Mouse (Mus musculus) thymus, adult 18-20 months (tissue): ENCODE results near the gene Aatf.
"Not testable (repeated sequence)": the region's sequence is repeated elsewhere in the genome, so short reads cannot be mapped to it uniquely, and the experiment has no call there.

Experiments
- DNase-seq, 2 experiments: peaks; one replicate each; pipeline ENCODE4 v3.0.0; 2022; ENCODE audit warnings: mixed read lengths in 2 of 2

The Aatf gene

DNA sequence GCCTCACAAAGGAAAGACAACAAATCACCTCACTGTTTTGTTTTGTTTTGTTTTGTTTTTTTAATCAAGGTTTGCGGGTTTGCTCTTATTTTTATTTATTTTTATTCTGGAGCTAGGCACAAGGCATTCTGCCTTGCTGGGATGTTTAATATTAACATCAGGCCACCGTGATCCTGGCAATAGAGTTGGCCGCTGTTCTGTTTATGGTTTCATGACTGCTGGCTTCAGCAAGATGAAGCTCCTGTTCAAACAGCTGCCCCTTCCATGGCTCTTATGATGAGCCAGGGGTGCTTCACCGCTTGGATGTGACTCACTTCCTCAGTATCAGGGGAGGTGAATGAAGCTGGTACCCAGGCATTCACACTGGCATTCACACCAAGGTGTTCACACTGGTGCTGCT lies 83.0 kb downstream of the Aatf start:
- DNase-seq, result no peak

DNA sequence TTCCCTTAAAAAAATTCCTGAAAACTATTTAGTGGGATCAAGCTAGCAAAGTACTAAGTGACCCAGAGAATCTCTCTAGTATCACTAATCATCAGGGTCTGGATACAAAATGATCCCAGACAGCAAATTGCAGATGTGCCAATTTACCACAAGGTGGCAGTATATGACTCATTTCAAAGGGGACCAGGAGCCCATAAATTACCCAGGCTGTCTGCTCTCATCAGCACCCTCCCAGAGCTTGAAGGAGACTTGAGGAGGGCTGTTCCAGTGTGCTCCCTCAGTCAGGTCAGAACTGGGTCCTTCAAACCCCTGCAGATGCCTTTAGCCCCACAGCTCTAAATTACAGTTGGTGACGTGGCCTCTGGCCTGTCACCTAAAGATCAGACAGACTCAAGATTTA lies 83.7 kb downstream of the Aatf start:
- peak in 1 of 2 experiments; percentile 5 for DNase-seq

DNA sequence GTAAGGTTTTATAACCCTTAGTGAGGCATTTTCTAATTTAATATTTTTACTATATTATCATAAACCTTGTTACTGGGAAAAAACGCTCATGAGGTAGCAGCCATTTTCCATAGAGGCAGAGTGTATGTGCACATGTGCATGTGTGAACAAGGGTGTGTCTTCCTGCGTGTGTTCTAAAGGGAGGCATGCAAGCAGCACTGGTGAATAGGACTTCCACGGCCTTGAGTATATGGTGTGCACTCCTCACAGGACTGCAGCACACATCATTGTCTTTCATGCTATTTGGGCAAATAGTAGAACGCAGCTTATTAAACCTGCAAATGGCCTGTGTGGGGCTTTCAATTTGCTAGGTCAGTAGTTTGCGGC lies 86.7 kb downstream of the Aatf start:
- DNase-seq, result no peak

DNA sequence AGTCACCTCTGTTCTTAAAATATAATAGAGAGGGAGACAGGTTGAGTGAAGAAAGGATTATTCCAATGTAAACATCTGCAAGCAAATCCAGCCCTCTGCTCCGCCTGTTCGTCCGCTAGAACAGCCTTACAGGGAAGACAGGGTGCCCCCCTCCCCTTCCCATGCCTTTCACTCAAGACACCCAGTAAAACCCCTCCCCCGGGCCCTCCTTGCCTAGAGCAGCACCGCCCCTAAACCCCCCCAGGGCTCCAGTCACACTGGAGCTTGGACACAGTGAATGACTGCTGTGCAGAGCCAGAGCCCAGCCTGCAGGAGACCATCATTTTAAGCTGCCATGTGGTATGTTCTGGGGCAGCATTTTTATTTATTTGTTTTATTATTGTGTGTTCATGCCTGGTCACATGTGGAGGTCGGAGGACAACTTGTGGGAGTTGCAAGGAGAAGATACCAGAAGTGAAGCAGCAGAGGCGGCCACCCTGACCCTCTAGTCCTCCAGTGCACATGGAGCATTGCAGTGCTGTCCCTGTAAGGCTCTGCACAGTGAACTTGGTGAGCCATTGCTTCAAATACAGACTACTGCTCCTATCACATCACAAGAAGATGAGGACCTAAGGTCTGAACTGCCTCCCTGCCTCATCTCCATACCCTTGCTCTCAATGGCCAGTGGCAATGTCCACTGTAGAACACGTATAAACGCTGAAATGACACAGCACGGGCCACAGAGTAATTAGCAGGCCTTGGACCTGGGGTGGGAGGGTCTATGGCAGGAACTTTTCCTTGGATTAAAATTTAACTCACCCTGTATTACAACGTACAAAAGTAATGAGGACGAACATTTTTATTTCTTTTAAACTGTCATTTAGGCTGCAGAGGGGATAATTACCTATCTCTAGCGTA lies 87.3 kb downstream of the Aatf start:
- DNase-seq, result no peak

DNA sequence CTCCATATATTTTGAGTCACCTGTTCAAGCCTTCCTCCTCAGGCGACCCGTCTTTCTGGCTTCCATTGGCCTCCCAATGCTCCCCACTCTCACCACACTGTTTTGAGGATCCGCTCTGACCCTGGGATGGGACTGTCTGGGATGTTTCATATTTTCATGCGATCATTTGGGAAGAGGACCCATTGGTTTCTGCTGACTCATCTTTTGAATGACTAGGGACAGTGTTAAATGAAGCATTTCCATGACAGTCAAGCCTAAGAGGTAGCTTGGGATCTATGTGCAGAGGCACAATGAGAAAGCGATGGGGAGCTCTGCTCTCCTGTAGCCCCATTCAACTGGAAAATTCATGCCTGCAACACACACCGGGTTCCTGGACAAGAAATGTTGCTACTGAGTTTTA lies 92.5 kb downstream of the Aatf start:
- DNase-seq, result no peak

DNA sequence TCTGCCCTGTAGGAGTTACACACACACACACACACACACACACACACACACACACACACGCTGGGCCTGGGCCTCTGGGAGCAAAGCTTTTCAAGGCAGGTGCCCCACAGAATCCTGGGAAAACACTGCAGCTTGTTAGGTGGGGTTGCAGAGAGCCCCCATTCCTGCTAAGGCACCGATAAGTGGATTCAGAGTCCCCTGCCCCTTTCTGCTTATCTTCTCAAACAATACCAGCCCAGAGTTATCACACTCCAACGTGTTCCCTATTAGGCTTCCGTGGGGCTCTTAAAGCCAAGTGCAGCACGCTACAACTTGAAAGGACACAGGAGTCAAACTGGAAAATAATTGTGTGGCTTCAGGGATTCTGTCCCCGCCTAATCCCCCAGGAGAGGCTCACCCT lies 100.2 kb downstream of the Aatf start:
- DNase-seq, result no peak

DNA sequence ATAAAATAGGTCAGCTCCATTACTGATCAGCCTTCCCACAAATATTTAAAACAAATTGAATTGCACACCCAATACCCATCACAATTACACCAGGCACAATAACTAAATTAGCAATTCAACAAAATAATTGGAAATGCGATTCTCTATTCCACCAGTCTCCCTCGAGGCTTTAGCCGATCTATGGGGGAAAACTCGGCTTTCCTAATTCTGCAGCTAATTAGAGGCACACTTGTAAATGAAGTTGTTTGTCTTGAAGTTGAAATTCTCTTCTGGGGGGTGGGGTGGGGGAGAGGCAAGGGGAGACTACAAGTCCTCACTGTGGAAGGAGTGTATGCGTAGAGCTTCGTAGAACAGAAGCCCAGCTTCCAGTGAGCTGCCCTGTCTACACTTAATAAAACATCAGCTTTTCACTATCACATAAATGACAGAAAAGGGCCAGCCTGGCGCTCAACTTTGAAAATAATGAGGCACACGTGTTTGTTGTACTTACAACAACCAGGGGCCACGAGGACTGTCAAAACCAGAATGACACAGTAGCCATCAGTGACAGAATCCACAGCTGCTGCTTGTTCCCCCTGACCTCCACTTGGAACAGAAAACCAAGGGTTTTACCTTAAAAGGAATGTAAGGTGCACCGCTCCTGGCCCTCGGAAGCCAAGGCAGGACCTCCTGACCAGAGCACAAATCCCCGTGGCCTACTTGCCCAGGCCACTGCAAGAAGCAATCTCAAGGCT lies 101.0 kb downstream of the Aatf start:
- no peak for DNase-seq

DNA sequence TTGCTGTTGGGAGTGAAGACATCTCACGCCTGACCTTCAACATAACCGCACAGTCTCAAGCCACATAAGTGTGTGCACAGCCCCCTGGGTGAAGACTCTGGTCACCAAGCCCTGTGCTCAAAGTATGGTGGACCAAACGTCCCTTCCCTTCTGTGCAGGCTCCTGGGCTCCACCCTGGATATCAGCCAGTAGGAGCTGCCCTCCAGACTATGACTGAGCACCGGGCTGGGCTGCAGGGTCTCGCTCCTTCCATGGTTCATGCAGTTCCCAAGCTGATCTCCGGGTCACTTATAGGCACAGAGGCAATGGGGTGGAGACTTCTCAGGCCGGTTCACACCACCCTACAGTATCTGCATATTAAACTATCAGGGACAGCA lies 101.7 kb downstream of the Aatf start:
- DNase-seq, result no peak

DNA sequence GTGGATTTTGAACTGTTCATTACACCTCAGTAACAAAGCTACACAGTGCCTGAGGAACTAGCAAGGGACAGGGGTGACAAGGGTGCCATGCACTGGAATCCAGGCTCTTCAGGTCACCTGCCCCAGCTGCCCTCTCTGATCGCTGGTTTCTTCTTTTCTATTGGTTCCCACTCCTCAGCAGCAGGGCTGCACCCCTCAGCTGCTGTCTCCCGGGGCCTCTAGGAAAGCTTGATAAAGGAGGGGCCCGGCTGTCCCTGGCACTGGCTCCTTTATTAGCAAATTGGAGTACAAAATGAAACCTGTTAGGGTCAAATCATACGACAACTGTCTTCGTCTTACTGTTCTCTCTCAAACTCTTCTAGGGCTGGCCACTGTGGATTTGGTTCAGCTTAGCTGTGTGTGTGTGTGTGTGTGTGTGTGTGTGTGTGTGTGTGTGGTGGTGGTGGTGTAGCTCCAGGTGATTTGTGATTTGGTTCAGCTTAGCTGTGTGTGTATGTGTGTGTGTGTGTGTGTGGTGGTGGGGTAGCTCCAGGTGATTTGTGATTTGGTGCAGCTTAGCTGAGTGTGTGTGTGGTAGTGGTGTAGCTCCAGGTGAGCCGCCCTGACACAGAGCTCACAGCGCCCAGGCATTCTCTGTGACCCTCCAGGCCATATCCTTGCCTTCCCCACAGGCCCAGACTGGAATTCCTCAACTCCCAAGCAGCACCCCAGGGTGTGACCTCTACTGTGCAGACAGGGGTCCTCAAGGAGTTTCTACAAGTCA lies 102.3 kb downstream of the Aatf start:
- DNase-seq, result no peak

DNA sequence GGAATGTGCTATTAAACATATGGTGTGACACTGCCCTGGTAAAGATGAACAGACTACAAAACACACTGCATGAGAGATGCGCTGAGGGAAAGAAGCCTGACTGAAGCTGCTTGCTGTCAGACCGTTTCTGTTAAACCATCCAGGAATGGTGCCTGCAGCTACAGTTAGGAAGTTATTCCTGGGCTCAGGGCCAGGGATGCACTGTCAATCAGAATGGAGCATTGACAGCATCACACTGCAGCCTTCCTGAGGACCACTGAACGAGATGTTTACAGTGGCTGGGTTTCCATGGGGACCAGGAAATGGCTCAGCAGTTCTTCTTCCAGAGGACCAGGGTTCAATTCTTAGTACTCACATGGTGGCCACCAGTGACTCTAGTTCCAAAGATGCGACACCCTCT lies 102.9 kb downstream of the Aatf start:
- no peak for DNase-seq

DNA sequence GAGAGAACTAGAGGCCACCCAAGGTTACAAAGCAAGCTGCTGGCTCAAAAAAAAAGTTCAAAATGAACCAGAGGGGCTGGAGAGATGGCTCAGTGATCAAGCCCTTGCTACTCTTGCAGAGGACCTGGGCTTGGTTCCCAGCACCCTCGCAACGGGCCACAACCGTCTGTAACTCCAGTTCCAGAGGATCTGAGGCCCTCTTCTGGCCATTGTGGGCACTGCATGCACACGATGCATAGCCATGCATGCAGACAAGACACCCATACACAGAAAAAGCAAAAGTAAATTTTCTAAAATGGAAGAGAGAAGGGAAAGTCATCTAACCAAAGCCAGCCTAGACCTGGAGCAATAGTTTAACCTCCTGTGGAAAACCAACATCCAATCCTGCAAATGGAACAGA lies 106.6 kb downstream of the Aatf start:
- no peak for DNase-seq

DNA sequence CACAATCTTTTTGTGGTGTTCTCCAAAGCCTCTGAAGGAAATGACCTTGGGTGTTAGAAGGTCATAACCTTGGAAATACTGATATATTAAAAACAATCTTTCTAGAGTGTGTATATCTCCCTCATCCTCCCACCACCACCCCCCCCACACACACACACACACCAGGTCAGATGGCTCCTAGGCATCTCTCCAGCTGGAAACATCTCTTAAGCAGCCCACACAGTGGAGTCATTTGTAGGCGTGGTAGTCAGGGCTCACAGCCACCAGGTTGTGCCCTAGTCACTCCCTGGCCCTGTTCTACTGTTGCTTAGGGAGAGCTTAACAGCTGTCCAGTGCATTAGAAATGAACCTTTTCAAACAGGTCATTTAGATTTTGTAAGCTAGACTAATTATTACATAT lies 118.3 kb downstream of the Aatf start:
- DNase-seq, result no peak

DNA sequence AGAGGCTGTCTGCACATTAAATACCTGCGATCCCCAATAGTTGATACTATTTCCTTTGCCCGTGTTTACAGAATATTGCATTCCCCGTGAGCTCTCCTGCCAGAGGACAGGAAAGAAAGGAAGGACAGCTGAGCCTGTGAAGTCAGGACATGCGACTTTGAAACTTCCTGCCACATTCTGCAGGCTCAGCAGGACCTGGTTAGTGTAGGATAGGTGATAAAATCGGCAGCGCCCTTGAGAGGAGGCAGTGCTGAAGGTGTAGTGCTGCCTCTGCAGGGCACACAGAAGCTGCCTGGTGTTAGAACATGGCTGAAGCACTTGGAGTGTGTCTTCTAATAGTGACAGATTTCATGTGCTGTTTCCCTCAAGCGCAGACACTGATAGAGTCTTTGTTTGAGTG lies 119.8 kb downstream of the Aatf start:
- DNase-seq, result no peak

DNA sequence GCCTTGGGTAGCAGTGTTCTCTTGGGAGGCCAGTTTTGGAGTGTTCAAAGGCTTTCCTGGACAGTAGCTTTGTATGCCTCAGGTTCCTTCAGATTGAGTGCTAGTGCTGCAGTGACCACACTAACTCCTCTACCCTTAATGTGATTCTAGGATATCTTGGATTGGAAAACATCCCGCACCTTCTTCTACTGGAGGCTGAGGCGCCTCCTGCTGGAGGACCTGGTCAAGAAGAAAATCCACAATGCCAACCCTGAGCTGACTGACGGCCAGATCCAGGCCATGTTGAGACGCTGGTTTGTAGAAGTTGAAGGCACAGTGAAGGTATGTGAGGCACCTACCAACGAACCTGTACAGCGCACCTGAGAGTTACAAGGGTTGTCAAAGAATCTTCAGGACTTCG lies 121.3 kb downstream of the Aatf start:
- DNase-seq, result not testable (repeated sequence)

DNA sequence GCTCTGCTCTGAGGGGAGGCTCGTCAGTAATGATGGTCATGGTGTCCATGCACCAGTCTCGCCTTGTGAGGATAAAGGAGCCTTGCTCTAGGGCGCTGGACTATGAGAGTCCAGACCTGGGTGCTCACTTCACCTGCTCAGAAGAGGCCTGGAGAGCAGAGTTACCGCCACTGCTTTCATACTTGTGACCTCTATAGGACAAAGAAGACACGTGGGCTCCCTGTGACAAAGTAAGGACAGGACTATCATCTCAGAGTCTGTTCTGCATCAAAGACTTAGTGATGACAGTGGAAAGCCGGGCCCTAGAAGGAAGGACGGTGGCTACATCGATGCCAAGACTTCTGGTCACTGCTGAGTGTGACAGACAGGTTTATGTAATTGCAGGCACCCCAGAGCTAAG lies 122.2 kb downstream of the Aatf start:
- DNase-seq, result no peak

DNA sequence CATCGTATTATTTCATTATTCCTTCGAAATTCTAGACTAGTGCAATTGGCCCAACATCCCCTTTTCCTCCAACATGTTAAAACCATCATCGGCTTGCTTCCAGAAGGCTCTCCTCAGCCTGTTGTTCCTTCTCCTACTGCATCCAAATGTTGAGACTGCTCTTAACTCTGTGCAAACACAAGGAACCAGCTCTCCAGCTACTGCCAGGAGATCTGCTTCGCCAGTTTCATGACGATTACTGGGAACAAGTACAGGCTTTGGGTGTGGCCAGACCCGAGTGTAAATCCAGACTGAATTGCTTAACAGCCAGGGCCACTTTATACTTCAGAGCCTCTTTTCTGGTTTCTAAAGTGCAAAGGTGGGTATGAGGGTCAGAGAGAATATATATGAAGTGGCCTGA lies 124.0 kb downstream of the Aatf start:
- no peak for DNase-seq

DNA sequence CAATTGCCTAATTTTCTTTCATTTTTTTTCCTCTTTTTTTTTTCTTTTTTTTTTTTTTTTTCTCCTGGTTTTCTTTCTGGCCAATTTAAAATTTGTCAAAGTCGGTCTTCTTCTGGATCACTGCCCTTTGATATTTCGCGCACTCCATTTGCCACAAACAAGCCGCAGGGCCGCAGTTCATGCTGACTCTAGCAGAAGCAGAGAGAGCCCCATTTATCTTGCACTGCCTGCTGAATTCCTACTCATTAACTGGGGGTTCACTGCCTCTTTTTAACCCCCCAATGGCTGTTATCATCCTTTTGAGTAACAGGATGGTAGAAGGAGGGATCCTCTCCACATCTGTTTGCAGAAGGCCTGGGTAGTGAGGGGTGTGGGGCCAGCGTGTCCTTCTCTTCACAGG lies 129.4 kb downstream of the Aatf start:
- no peak for DNase-seq

DNA sequence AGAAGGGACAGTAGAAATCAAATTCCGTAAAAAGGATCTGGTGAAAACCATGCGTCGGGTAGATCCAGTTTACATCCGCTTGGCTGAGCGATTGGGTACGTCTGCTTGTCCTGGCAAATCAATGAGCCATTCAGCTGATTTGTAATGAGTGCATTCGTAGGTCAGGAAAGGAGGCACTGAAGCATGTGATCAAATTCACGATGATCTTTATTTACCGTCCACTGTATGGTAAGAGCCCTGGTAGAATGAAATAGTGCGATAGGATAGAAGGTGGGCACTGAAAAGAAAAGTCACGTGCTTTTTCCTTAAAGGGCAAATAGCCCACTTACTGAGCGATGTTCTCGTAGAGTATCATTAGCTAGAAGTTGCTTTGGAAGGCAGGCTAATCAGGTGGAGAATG lies 130.9 kb downstream of the Aatf start:
- DNase-seq, result no peak

DNA sequence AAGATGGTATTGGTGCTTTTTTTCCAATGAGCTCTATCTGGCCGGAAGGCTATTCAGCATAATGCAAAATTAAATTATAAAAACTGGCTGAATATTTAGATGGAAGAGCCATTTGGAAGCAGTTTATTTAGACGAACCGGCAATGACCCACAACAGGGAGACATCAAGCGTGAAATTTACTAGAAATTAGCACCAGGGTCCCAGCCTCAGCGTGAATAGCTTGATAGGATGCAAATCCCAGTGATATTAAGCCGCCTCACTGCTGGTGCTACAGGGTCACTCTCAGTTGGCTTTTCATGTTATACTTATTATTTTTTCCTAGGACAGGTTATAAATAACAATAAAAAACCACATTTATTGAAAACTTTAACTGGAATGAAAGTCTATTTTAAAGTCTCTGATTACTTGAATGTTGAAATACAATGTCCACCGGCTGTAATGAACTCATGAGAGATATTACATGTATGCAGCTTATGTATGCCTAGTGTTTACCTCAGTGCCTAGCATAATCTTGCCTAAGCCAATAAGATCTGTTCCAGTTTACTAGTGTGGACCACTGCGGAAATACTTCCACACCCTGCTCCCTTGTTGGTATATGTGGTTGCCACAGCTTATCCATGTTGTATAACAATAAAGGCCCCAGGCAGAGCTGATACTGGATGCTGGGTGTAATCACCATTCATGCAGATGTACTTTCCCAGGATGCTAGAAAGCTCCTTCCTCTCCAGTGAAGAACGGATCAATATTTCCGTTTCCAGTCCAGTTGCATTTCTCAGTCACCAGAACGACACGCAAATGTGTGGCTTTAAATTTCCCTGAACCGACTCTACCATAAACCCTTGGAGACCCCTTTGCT lies 136.6 kb downstream of the Aatf start:
- DNase-seq, result no peak

DNA sequence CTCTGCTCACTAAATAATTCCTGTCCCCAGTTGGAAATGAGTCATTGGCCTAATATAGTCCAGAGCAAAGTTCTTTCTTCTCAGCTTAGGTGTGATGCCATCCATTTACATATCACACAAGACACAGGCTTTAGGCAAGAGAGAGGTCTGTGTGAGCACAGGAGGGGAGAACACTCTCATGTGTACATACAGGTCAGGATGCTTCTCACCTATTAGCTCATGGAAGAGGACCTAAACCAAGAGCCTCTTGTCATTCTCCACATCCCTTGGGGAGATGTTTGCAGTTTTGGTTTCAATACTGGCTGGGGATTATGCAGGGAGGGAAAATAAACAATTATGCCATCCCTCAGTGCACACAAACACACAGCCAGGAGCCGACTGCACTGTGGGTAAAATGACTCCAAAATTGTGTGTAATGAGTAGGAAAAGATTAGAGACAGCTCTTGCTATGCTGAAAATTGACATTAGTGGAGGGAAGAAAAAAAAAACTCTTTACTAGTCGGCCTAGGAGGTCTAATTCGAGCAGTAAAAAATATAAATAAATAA lies 137.3 kb downstream of the Aatf start:
- no peak for DNase-seq

DNA sequence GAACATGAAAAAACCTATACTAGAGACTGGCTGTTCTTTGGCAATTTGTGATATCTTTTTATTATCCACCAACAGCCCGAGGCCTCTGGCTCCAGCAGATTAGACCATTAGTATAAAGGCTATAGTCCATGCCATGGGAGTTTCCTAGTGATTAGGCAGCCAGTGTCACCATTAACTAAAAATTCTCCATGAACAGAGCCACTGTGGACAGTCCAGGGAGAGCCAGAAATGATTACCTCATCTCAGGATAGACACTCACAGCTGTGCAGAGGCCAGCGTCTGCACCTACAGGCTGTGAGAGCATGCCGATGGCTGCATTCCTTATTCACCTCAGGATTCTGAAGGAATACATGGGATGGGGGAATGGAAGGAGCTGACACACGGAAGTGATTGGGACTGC lies 140.2 kb downstream of the Aatf start:
- DNase-seq, result no peak
